Mouse (Mus musculus): ENCODE data around the gene Bmp2. TPM values are rescaled to one million over a fixed set of nuclear protein-coding genes. Genes with fewer than 3 reads are reported as not detected.

The Bmp2 gene
- polyA plus RNA-seq (2015; fragmentation: Nextera tagmentation; extraction: Ambion mirVana), result 1.3 and 1.4 TPM in 2 replicates

- DNase-seq (ENCODE audit: low spot score), result no peak
These were observed at the start of gene Bmp2 for GRCm38 (mm10) chr2:133552031-133552841. Bmp2 (plus strand) TSS chr2:133552159.

- no peak for DNase-seq (ENCODE audit: low spot score)
These were observed 46.3 kb upstream of the Bmp2 start for GRCm38 (mm10) chr2:133505678-133506077.

GRCm38 (mm10) chr2:133507045-133507444 is 44.9 kb upstream of the Bmp2 start:
- DNase-seq (ENCODE audit: low spot score), result no peak

- DNase-seq (ENCODE audit: low spot score), result no peak
These were observed 42.8 kb upstream of the Bmp2 start for GRCm38 (mm10) chr2:133509141-133509540.

GRCm38 (mm10) chr2:133511011-133511779 is 40.8 kb upstream of the Bmp2 start:
- no peak for DNase-seq (ENCODE audit: low spot score)

GRCm38 (mm10) chr2:133516331-133517046 is 35.5 kb upstream of the Bmp2 start:
- no peak for DNase-seq (ENCODE audit: low spot score)

- no peak for DNase-seq (ENCODE audit: low spot score)
These were observed 34.1 kb upstream of the Bmp2 start for GRCm38 (mm10) chr2:133517867-133518266.

GRCm38 (mm10) chr2:133521193-133521592 is 30.8 kb upstream of the Bmp2 start:
- DNase-seq (ENCODE audit: low spot score), result no peak

GRCm38 (mm10) chr2:133522121-133522520 is 29.8 kb upstream of the Bmp2 start:
- no peak for DNase-seq (ENCODE audit: low spot score)

GRCm38 (mm10) chr2:133525621-133526181 is 26.3 kb upstream of the Bmp2 start:
- DNase-seq (ENCODE audit: low spot score), result no peak

GRCm38 (mm10) chr2:133529396-133529795 is 22.6 kb upstream of the Bmp2 start:
- DNase-seq (ENCODE audit: low spot score), result no peak

- DNase-seq (ENCODE audit: low spot score), result no peak
These were observed 18.9 kb upstream of the Bmp2 start for GRCm38 (mm10) chr2:133533073-133533472.

GRCm38 (mm10) chr2:133535481-133535880 is 16.5 kb upstream of the Bmp2 start:
- no peak for DNase-seq (ENCODE audit: low spot score)

- no peak for DNase-seq (ENCODE audit: low spot score)
These were observed 15.1 kb upstream of the Bmp2 start for GRCm38 (mm10) chr2:133536812-133537211.

- no peak for DNase-seq (ENCODE audit: low spot score)
These were observed 11.3 kb upstream of the Bmp2 start for GRCm38 (mm10) chr2:133540702-133541101.

- peak; percentile 36 for DNase-seq (ENCODE audit: low spot score)
These were observed 1.7 kb upstream of the Bmp2 start for GRCm38 (mm10) chr2:133550238-133550682.

- no peak for DNase-seq (ENCODE audit: low spot score)
These were observed 995 bp downstream of the Bmp2 start for GRCm38 (mm10) chr2:133552842-133553465.

GRCm38 (mm10) chr2:133553911-133554285 is 1.9 kb downstream of the Bmp2 start:
- DNase-seq (ENCODE audit: low spot score), result no peak

- DNase-seq (ENCODE audit: low spot score), result no peak
These were observed 2.5 kb downstream of the Bmp2 start for GRCm38 (mm10) chr2:133554286-133555021.

GRCm38 (mm10) chr2:133564248-133564886 is 12.4 kb downstream of the Bmp2 start:
- no peak for DNase-seq (ENCODE audit: low spot score)
